Mouse (Mus musculus) lung, postnatal 0 days (tissue): ENCODE measurements around the gene Slc45a1.

Source experiments
- CTCF ChIP-seq: IDR thresholded peaks from 2 replicates; pipeline ENCODE4 v1.5.1; 2016; ENCODE audit warnings: antibody characterized with exemption, mild to moderate bottlenecking
- EP300 ChIP-seq: IDR thresholded peaks from 2 replicates; pipeline ENCODE4 v1.6.1; 2016; ENCODE audit warnings: antibody characterized with exemption, mild to moderate bottlenecking, control low read depth

GRCm38 (mm10) chr4:150619011-150619410 lies 33.0 kb downstream of the Slc45a1 start:
- TF ChIP-seq CTCF (no peak), EP300 (no peak)
